In genomic region chr15:89525896-89526295, GRCm38 (mm10) we compare ENCODE assay signal across 28 mouse cellular contexts. TPM values are rescaled to one million over a fixed set of nuclear protein-coding genes. Genes with fewer than 3 reads are reported as not detected.
A peak's percentile ranks its signal among the peaks of the same experiment; 100 is the strongest.
DNase-seq lines count a peak whose midpoint lies in the region; ATAC-seq and TF ChIP-seq lines count a peak whose summit lies in the region.
"Had no signal": no experiment of that assay in that cellular context is flagged by ENCODE, and none has a peak within 500 bp of the region (broad histone marks: within the 10 kb centered on the region; RNA-seq: fewer than 3 reads in every experiment).

No protein-coding gene starts in this region.

- no peak for ATAC-seq in lung, embryonic 14.5 days (ENCODE audit: insufficient read depth)
- ATAC-seq: activated CD4-positive, CD25-positive, alpha-beta regulatory T cell, adult 4 months; CD4-positive, CD25-positive, alpha-beta regulatory T cell, adult 4 months; forebrain, embryonic 13.5 days; forebrain, postnatal 0 days; hindbrain, postnatal 0 days; inflammation-experienced regulatory T-cells, adult 6 months; intestine, embryonic 16.5 days had no signal

- peak; percentile 63 for DNase-seq in cerebellum, adult 11-12 months
- DNase-seq in cerebellum, postnatal 36 days = no peak
- DNase-seq in cerebellum, adult 9-11 months = peak; percentile 70
- no peak for DNase-seq in cerebellum, postnatal 14 days
- peak; percentile 34 for DNase-seq in lung, embryonic 14.5 days
- no peak for DNase-seq in lung, postnatal 25 days (ENCODE audit: low spot score)
- peak; percentile 40 for DNase-seq in 416B (ENCODE audit: low read depth)
- no peak for DNase-seq in urinary bladder, adult 2 months (ENCODE audit: low spot score)
- DNase-seq: adrenal gland, adult 8-10 months; adrenal gland, postnatal 25 days; forebrain, postnatal 0 days; gastrocnemius, adult 2 months; gastrocnemius, postnatal 14 days; heart, postnatal 14 days; heart, postnatal 4 days; kidney, adult 18-20 months had no signal

- WGBS in lung, embryonic 14.5 days = 66% methylated on average over 7 of the region's 7 CpGs

- H3K4me3 ChIP-seq in lung, embryonic 14.5 days (ENCODE audit: low read depth, low read length) = no peak overlapping the region
- H3K4me3 ChIP-seq: forebrain, embryonic 10.5 days; forebrain, embryonic 13.5 days; gastrocnemius, adult 2 months; heart, embryonic 10.5 days; heart, embryonic 13.5 days had no signal

- peaks cover 11% of the 10 kb centered on the region for H3K36me3 ChIP-seq in lung, embryonic 14.5 days (ENCODE audit: insufficient read depth)

- peaks cover 15% of the 10 kb centered on the region; the same call in 1 of the 2 replicates for H3K27me3 ChIP-seq in lung, embryonic 14.5 days (ENCODE audit: insufficient read depth, low read length)

- H3K4me2 ChIP-seq in lung, embryonic 14.5 days = no peak overlapping the region
- H3K4me2 ChIP-seq: forebrain, embryonic 13.5 days; heart, embryonic 13.5 days; hindbrain, embryonic 14.5 days had no signal

- no peaks in the 10 kb centered on the region for H3K4me1 ChIP-seq in lung, embryonic 14.5 days (ENCODE audit: insufficient read depth)

- H3K9ac ChIP-seq in lung, embryonic 14.5 days = no peak overlapping the region
- H3K9ac ChIP-seq: forebrain, embryonic 13.5 days; forebrain, postnatal 0 days; heart, embryonic 13.5 days; hindbrain, embryonic 14.5 days had no signal

- H3K9me3 ChIP-seq in lung, embryonic 14.5 days (ENCODE audit: low read depth, low read length) = no peaks in the 10 kb centered on the region
- H3K9me3 ChIP-seq: forebrain, embryonic 10.5 days; forebrain, embryonic 13.5 days; heart, embryonic 10.5 days; heart, embryonic 13.5 days had no signal

- TF ChIP-seq CTCF in lung, embryonic 14.5 days (IDR thresholded peaks at IDR 0.05; ENCODE audit: low read depth) = no peak

- H3K27ac ChIP-seq in lung, embryonic 14.5 days (ENCODE audit: low read depth) = no peak overlapping the region
- H3K27ac ChIP-seq: forebrain, embryonic 10.5 days; forebrain, embryonic 13.5 days; gastrocnemius, adult 2 months; heart, embryonic 10.5 days; heart, embryonic 13.5 days; hindbrain, embryonic 14.5 days; hindbrain, postnatal 0 days had no signal

RNA-seq across cellular contexts. Expression of gene Shank3, which starts 26.5 kb away (rescaled TPM):
- polyA plus RNA-seq in lung, embryonic 14.5 days (2014; fragmentation: Nextera tagmentation; extraction: Ambion mirVana) = 3.2 and 3.9 TPM in 2 replicates
- polyA plus RNA-seq in urinary bladder, adult 2 months (2012; rRNA removed) = 7.1 and 8.8 TPM in 2 replicates
- polyA plus RNA-seq: activated CD4-positive, CD25-positive, alpha-beta regulatory T cell, adult 4 months; CD4-positive, CD25-positive, alpha-beta regulatory T cell, adult 4 months; inflammation-experienced regulatory T-cells, adult 6 months had no signal

RNA-seq across cellular contexts. Expression of gene Acr, which starts 42.2 kb away (rescaled TPM):
- 0.16 TPM in 1 of 2 replicates, not detected in the other for polyA plus RNA-seq in lung, embryonic 14.5 days (2014; fragmentation: Nextera tagmentation; extraction: Ambion mirVana)
- polyA plus RNA-seq in urinary bladder, adult 2 months (2012; rRNA removed) = 0.63 and 0.71 TPM in 2 replicates
- polyA plus RNA-seq: activated CD4-positive, CD25-positive, alpha-beta regulatory T cell, adult 4 months; C2C12; CD4-positive, CD25-positive, alpha-beta regulatory T cell, adult 4 months; embryonic facial prominence, embryonic 11.5 days; inflammation-experienced regulatory T-cells, adult 6 months had no signal

RNA-seq across cellular contexts. Expression of gene Arsa, which starts 48.7 kb away (rescaled TPM):
- polyA plus RNA-seq in lung, embryonic 14.5 days (2014; fragmentation: Nextera tagmentation; extraction: Ambion mirVana) = 12.7 and 14.2 TPM in 2 replicates
- 35.4 TPM in 2 replicates for polyA plus RNA-seq in urinary bladder, adult 2 months (2012; rRNA removed)

Comparison
In these comparisons a context has a peak if more than half of its experiments do, and no peak if none do; other contexts are left out.
1. DNase-seq: peak in cerebellum, adult 11-12 months (single experiment), cerebellum, adult 9-11 months (single experiment), lung, embryonic 14.5 days (single experiment) and 416B (single experiment); none in cerebellum, postnatal 36 days (0 of 2), cerebellum, postnatal 14 days (0 of 2), lung, postnatal 25 days (single experiment) and urinary bladder, adult 2 months (single experiment).